Mouse (Mus musculus): ENCODE measurements around the gene Brox.

DNA sequence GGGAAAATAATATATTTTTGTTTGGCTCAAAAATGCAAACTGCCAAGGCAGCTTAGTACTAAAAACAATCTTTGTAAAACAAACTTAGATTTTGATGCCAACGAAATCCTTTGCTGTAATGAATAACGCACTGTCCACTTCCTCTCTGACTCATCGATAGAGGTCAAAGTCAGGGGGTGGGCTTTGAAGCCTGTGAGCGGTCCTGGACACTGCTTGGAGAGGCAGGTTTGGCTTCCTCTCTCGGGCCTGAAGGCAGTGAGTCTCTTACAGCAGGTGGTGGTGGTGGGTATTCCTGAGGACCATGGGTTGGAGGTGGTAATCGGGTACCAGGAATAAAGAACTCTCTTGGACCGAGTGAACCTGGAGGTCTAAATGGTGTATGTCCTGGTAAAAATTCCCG, 30.1 kb upstream of the Brox start:
- TF ChIP-seq POLR2A (IDR thresholded peaks at IDR 0.05; ENCODE audit: insufficient read depth, low read depth, low read length) (no peak), CTCF (IDR thresholded peaks at IDR 0.05; ENCODE audit: insufficient read depth, low read depth, low read length) (no peak)

Data from olfactory bulb, adult 2 months (tissue).